Mouse (Mus musculus) ovary, adult 18-20 months (tissue): ENCODE data around the gene Trim28.

ENCODE experiments used
- DNase-seq: peaks from one replicate; pipeline ENCODE4 v3.0.0; 2022; ENCODE audit warnings: low spot score, mixed read lengths

Gene Trim28

GRCm38 (mm10) chr7:12998053-12998452 is 861 bp upstream of the Trim28 start, which contains the start of gene Slc27a5:
Gene Slc27a5, minus strand, starts transcription at chr7:12998192.
- no peak for DNase-seq

GRCm38 (mm10) chr7:13001584-13001983 is 2.7 kb downstream of the Trim28 start:
- no peak for DNase-seq

- no peak for DNase-seq
These were observed 4.5 kb downstream of the Trim28 start for GRCm38 (mm10) chr7:13003380-13003779.

GRCm38 (mm10) chr7:13006011-13006410 is 7.1 kb downstream of the Trim28 start:
- no peak for DNase-seq

DNA sequence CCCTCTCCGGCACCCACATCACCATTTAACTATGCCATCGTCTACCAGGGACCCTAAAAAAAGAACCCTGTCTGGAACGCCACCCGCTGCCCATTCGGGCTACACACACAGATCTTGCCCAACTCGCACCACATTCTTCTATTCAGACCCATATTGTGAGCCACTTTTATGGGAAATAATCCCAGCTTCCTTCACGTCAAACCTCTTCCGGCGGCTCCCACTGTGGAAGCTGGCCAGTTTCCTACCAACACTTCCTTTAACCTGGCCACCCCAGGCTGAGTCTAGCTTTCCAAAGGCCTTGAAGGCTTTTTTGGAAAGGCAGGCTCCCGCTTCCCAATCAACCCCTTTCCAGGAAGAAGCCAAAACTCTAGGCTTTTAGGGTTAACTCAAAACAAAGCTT is 7.6 kb downstream of the Trim28 start:
- DNase-seq: no peak

DNA sequence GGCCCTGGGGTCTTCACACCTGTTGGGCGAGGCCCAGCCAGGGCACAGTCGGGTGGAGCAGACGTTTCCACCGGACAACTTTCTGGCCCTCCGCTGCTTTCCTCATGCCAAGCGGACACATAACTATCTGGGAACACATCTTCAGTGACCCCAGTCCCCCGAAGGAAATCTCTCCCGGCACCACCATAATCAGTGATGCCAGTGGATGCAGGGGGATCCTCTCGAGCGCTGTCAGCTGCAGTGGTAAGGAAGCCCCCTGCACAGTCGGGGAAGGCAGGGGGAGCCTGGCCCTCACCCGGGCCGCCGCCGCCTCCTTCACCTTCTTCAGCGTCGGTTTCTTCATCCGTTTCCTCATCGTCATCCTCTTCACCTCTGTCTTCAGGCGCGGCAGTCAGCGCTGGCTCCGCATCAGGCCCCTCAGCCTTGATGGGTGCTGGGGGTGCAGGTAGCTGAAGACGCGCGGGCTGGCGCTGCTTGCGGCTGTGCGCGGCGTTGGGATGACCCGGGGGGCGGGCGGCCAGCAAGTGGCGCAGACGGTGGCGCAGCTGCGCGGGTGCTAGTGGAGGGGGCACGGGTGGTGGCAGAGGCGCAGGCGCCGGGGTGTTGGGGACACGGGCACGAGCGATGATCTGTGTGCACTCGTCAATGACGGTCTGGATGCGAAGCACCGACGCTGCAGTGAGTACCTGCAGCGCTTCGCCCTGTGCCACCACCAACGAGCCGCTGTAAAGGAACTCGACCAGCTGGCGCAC is 8.6 kb downstream of the Trim28 start:
- no peak for DNase-seq

DNA sequence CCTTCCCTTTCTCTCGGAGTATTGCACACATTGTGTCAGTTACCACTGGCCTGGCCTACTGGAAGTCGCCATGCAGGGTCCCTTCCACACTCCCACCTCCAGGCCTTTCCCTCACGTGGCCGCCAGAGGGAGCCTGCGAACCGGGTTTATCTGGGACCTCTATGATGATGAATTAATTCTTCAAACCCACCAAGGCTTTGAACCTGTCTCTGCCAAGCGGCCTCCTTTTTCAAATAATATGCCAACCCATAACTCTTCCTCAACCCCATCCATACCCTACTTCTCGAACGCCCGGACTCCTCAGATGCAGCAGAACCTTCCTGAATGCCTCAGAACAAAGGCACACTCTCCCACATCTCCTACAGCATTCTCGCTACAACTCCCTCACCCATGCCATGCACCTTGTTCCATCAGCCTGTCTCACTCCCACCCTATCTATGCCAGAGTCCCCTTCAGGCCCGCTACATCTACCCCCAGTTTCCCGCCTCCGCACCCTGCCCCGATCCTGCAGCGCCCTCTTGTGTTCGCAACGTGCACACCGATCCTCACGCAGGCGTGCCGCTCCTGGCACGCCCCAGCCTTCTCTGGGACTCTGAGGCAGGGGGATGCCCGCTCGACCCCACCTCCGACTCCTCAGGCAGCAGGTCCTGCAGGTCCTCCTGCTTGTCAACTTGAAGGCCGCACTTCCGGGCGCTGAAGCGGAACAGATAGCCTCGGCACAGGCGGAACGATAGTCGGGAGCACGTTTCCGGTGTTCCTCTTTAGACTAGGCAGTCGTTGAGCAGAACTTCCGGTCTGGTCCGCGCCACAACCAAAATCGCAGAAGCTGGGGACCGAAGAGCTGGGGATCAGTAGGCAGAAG is 10.5 kb downstream of the Trim28 start:
- DNase-seq: peak; percentile 89

- DNase-seq: no peak
These were observed 11.3 kb downstream of the Trim28 start, which contains the start of gene Zbtb45 for GRCm38 (mm10) chr7:13010005-13010908. Gene Zbtb45, minus strand, starts transcription at chr7:13010034.

- no peak for DNase-seq
These were observed 14.8 kb downstream of the Trim28 start for GRCm38 (mm10) chr7:13013671-13014070.

DNA sequence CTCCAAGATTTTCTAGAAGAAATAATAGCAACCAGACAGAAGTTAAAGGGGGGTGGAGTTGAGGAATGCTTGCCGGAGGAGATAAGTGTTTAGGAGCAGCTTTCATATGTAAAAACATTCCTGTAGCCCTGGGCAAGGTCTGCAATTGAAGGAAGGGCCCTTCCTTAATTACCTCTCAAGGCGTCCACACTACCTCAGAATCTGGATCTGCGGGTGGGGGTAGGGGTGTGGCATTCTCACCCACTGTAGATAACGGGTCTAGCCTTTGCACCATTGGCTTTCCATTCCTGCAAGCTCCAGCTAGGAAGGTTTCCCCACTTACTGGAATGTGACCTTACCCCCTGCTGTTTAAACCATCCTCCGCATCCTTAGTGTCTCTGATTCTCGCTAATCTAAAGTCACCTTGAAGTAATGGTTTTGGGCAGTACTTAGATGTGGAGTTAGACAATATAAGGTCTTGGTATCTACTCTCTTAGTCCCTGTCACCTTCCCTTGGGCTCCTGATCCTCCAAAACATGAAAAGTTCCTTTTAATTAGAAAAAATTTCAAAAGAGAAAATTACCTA is 15.4 kb downstream of the Trim28 start:
- no peak for DNase-seq

GRCm38 (mm10) chr7:13015217-13015616 is 16.3 kb downstream of the Trim28 start:
- no peak for DNase-seq

DNA sequence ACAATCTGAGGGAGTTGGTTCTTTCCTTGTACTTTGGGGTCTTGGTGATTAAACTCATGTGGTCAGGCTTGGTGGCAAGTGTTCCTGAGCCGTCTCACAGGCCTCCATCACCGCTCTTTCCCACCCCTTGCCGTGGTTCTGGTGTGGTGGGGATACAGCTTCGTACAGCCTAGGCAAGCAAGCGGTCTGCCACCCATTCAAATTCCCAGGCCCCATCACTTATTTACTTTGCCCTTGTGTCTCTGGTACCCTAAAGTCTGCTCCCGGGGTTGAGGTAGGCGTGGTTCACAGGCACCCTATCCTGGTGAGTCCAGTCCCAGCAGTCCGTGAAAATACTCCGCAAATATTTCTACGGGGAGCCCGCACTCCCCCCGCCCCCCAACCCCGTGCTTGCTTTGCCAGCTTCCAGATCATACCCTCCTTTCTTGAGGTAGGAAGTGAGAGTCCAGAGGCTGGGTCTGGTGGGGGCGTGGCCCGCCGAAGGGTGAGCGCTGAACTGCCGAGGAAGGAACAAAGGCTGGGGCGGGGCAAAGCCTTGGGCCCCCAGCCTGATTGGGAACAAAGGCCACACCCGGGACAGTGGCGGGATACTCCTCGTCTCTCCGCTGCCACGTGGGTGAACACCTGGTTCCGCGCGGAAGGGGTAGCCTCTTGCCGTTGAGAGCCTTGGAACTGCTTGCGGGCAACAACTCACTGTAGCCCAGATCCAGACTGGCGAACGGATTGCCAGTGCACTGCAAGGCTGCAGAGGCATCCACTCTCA is 24.0 kb downstream of the Trim28 start:
- DNase-seq: peak; percentile 80

GRCm38 (mm10) chr7:13023928-13024731 is 25.2 kb downstream of the Trim28 start:
- DNase-seq: peak; percentile 87

DNA sequence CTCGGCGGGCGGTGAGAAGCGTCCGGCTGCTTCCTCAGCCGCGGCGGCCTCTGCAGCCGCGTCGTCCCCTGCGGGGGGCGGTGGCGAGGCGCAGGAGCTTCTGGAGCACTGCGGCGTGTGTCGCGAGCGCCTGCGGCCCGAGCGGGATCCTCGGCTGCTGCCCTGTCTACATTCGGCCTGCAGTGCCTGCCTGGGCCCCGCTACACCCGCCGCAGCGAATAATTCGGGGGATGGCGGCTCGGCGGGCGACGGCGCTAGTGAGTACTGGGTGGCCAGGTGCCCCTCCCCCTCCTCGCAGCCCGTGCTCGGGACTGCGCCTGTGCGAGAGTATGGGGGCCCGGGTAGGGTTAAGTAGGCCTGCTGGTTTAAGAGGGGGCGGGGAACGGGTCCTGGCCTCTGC is 25.9 kb downstream of the Trim28 start:
- peak; percentile 58 for DNase-seq

DNA sequence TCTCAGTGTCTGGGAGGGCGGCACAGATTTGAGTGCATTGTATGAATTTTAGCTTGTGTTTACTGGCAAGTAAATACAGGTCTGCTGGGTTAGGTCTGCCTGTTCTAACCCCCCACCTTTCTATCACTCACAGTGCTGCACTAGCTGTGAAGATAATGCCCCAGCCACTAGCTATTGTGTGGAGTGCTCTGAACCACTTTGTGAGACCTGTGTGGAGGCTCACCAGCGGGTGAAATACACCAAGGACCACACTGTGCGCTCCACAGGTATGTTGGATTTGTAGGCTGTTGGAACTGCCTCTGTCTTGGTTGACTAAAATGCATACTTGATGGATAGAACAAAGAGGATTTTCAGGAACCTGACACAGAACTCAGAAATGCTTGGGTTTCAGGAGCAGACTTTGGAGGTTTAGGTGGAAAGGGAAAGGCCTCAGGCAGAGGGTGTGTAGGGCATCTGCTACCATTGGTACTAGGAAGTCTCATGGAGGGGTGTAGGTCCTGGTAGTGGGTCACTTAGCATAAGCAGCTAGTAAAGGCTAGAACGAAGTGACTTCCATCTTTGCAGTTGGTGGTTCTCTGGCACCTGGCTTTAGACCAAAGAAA is 26.7 kb downstream of the Trim28 start:
- DNase-seq: no peak

- DNase-seq: no peak
These were observed 30.1 kb downstream of the Trim28 start for GRCm38 (mm10) chr7:13028986-13029385.

DNA sequence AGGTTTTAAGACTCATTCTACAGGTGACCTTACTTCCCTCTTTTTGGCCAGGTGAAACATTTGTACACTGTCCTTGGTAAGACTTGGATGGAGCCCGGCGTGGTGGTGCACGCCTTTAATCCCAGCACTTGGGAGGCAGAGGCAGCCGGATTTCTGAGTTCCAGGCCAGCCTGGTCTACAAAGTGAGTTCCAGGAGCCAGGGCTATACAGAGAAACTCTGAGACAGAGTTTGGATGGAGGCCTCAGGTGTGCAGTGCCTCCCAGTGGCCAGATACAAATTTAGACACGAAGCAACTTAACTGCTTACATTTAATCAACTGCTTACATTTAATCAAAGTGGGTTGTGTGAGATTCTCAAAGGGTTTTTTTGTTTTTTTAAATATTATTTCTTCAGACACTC is 32.2 kb downstream of the Trim28 start:
- no peak for DNase-seq

DNA sequence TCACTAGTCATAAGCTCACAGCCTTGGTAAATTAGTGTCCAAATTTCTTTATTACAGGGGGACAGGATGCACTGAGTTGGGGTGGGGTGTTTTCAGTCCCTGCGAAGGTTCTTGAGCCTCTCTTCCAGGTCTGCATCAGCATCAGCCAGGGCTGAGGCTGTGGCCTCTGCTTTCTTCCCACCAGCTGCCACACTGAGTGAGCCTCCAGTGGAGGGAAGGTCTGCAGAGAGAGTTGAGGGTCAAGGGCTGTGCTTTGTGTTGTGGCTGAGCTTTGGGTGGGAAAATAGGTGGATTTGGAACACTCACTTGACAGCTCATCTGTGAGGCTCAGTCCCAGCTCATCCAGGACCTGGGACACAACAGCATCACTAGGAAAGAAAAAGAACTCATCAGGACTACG is 33.1 kb downstream of the Trim28 start:
- DNase-seq: no peak

GRCm38 (mm10) chr7:13032541-13032940 is 33.6 kb downstream of the Trim28 start:
- no peak for DNase-seq
